Mouse (Mus musculus) thymus, postnatal 14 days (tissue): ENCODE results near the gene Btf3l4.
A peak's percentile ranks its signal among the peaks of the same experiment; 100 is the strongest.

Experiments used
- DNase-seq: peaks from one replicate; pipeline ENCODE4 v3.0.0; 2021

Gene Btf3l4

DNA sequence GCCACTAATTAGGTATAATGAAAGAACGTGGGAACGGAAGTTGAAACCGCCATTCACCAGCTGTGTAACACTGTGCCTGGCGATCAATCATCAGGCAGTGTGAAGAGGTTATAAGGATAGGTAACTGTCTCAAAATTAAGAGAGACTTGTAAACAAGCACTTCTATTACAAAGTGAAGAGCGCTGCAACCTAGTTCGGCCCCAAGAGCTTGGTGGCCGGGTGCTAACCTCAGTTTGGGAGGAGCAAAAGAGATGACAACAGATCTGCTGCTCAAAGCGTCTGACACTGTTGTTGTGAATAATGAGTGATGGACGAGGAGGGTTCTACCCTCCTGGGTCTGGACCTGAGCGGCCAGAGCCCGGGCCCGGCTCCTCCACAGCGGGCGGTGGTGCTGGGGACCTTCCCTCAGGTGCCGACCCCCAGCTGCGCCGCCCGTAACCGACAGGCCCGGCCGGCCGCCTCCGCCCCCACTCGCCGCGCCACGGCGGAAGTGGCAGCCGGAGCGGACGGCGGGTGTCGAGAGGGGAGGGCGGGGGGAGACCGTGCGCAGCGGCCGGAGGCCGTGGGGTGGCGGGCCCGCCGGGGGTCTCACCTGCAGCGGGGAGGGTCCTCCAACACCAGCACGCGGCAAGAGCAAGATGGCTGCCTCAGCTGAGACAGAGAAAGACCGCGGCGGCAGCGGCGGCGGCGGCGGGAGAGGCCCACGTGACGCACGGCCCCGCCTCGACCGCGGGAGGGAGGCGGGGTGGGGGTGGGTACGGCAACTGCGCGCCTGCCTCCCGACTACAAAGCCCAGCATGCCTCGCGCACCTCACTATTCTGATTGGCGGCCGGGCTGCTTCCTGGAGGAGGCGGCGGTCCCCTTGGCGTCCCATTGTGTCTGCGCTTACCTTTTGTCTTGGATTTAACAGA, at the start of gene Btf3l4:
Gene Btf3l4 (minus strand): TSS at position 699 of the 912 bp plus-strand sequence.
- DNase-seq: peak; percentile 92

DNA sequence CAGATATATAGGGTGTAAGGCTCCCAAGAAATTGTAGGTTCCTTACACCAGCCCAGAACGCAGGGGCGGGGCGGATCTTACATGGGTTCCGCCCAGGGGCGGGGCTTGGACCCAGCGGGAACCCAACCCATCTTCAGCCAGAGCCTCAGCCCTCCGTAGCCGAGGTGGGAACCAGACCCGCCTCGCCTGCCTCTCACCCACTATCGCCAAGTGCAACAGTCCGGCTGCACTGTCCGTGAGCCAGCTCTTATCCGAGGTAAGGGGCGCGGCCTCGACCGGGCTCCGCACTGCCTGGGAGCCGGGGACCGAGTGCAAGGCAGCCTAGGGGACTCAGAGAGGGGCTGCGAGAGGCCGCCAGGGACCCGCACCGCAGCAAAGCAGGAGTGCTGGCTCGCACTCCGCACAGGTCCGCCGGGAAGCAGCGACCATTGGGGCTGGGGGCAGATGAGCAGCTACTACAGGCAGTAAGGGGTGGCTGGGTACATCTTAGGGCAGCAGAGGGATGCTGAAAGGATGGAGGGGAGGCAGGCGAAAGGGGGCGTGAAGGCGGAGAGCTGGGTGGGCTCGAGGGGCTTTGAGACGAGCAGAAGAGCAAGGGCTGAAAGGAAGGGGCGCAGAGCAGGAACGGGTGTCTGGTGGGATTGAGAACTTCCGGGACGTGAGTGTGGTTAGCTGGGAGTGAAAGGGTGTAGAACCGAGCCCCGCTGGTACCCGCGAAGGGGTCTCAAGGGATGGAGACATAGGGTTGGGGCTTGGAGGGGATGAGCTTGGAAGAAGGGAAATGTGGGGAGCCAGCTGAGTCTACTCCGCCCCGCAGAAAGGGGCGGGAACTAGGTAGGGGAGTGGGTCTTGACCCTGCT, 45.8 kb upstream of the Btf3l4 start, which contains the start of gene Rab3b:
Gene Rab3b (plus strand): TSS at position 101 of the 860 bp plus-strand sequence.
- DNase-seq: peak; percentile 71

DNA sequence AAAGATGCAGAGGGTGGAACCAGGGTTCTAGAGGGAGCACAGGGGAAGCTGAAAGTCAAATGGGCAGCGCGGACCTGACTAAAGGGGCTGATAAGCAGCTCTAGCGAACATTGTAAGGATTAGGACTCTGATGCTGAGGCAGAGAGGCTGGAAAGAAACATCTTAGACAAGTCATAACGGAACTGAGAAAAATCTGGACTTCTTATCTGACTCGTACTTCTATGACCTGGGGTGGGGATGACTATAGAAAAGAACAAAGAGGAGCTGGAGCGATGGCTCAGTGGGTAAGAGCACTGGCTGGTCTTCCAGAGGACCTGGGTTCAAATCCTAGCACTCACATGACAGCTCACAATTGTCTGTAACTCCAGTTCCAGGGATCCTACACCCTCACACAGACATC, 44.5 kb upstream of the Btf3l4 start:
- DNase-seq: no peak

DNA sequence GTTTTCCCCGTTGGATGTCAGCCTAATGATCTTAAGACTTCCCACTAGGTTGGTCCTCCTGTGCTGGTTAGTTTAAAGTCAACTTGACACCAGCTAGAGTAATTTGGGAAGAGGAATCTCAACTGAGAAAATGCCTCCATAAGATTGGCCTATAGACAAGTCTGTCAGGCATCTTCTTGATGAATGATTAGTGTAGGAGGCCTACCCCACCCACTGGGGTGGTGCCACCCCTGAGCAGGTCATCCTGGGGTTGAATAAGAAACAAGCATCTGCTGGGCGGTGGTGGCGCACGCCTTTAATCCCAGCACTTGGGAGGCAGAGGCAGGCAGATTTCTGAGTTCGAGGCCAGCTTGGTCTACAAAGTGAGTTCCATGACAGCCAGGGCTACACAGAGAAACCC, 40.3 kb upstream of the Btf3l4 start:
- no peak for DNase-seq

DNA sequence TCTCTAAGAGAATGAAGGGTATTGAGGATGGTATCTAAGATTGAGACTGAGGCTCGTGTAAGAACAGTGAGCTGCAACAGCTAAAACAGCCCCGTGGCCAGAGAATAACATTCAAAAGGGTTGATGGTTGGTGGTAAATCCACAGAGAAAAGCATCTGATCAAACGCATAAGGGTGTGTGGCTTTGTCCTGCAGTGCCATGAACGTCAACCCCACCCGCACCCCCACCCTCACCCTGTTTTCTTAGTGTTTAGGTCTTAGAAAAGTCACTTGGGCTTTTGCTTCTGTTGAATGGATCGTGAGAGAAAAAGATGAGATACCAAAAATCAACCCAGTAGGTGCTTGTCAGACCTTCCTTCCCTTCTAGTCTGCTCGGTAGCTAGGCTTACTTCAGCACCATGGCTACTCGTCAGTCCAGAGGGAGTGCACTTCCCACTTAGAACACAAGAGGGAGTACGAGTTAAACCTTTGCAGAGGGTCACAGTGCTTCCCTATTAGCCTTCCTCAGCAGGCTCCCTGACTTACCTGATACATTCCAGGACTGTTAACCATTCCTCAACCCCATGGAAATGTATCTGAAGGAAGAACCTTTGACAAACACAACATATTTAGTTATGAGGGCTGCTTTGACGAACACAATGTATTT, 36.4 kb upstream of the Btf3l4 start:
- DNase-seq: peak; percentile 78

DNA sequence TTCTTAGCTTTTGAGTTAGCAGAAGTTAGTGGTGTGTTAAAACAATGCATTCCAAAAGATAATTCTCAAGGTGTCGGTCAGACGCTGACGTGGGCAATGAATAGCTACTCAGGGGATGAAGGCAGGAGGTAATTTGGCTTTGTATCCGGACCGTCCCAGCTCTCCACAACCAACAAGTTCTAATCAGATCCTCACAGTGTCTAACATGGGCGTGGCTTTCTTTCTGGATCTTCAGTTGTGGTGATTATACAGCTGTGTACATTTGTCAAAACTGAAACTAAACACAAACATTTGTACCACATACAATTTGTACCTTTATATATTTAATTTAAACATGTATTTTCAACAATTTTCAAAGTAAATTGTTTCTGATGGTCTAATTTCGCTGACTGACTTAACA, 33.4 kb upstream of the Btf3l4 start:
- DNase-seq: no peak

DNA sequence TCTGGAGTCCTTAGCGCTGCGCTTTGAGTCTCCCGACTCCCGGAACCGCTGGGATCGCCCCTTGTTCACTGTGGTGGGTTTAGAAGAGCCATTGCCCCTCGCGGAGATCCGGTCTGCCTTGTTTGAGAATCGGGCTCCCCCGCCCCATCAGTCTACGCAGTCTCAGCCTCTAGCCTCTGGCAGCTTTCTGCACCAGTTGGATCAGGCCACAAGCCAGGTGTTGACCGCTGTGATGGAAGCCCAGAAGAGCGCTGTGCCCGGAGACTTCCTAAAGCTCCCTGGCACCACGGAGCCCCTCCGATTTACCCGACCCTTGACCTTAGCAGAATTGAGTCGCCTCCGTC, 15.1 kb upstream of the Btf3l4 start, which contains the start of gene A730015C16Rik:
Gene A730015C16Rik (minus strand): TSS at position 115 of the 344 bp plus-strand sequence.
- DNase-seq: no peak

DNA sequence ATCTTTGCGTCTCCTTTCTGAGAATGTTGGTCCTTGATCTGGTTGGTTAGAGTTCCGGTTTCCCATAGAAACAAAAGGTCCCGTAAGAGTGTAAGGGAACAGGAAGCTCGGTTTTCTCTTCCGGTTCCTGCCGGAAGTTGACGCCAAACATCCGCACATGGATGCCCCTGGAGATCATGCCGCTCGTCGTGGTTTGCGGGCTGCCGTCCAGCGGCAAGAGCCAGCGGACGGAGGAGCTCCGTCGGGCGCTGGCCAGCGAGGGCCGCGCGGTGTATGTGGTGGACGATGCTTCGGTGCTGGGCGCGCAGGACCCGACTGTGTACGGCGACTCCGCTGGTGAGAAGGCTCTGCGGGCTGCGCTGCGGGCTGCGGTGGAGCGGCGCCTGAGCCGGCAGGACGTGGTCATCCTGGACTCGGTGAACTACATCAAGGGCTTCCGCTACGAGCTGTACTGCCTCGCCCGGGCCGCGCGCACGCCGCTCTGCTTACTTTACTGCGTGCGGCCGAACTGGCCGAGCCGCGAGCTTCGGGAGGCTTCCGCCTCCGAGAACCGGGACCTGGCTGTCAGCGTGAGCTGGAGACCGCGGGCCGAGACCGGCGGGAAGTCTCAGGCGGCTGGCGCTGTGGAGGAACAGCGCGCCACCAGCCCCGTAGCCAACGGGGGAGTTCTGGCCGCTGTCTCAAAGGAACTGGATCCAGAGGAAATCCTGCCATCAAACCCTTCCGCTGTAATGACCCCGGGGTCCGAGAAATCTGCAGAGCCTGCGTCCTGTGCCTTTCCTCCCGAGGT, 14.5 kb upstream of the Btf3l4 start, which contains the start of gene Kti12:
Gene Kti12 (plus strand): TSS at position 71 of the 790 bp plus-strand sequence.
- DNase-seq: peak; percentile 77

DNA sequence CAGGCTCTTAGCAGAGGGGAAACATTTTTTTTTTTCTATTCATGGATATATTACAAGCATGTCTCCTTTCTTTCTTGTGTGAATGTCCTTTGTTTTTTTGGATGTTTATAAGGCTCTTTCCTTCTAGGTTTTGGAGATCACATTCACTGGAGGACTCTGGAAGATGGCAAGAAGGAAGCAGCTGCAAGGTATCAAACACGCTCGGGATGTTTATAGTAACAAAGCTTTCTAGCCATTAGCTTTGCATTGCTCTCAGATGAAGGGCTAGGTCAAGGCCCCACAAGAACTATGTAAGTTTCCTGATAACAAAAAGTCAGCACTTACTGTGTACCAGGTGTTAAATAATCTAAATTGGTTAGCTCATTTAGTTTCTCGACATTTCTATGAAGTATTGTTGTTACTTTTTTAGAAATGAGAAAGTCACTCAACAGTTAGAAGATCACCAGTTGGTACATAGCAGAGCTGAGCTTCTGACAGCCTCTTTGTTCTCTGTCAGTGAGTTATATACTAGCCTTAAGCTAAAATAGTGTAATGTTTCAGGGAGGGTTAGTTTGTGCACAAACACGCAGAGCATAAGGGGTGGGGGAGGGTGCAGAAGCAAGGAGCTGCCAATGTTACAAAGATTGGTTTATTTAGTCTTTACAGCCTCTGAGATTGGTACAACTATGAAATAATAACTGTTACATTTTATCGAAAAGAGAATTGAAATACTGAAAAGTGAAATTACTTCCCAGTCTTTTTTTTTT, 12.6 kb upstream of the Btf3l4 start:
- no peak for DNase-seq

DNA sequence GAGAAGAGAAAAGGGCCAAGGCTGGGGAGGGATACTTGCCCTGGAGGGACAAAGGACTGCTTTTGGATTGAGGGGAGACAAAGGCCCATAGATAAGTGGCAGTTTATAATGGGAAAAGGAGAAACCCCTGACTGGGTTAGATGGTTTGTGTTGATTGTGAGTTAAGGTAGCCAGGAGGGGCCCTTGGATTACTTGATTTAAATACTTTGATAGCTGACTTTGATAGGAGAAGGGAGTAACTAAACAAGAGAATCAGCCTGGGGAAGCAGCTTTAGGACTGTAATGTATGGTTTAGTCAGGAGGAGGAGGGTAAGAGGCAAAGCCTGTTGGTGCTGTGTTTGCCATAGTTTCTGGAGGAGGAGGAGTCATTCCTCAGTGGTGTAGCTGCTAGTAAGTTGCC, 9.9 kb upstream of the Btf3l4 start:
- no peak for DNase-seq

DNA sequence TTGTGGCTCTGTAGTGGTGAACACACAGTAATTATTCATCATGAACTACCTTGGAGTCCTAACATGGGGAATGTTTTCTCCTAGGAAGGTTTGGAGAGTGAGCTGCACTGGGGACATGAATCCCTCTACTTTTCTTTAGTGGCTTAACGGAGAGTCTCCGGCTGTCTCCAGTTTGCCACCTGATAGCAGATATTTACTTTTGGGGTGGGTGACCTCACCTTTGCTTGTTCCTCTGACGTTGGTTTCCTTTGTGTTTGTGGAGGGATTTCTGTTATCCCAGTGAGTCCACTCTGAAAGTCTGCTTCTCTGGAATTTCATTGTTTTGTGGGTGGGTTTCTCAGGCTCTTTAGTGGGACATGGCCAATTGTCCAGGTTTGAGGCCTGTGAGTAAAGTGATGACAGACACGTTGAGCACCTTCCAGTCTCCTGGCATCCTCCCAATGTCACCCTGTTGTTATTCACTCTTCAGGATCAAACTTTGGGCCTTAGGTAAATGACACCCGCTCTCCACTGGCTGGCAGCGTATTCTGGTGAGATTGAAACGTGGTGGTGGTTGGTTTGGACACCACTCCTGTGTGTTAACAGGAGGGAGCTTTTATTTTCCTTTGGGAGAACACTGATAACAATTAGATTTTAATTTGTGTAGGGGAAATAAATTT, 8.6 kb upstream of the Btf3l4 start:
- no peak for DNase-seq

DNA sequence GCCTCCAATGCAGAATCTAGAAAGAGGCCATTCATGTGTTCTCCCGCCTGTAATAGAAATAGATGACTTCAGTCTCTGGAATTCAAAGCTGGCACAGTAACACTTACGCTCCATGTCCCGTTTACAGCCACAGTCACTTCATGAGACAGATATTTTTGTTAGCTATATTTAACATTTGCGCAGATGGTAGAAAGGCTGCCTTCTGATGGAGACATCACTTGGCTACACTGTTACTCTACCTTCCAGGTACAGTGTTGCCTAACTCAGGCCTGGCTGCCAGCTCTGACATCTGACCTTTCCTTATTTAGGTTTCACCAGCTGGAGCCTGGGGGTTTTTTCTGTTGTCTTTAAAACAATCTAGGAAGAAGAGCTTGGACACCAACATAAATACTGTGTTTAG, 4.6 kb upstream of the Btf3l4 start:
- no peak for DNase-seq

DNA sequence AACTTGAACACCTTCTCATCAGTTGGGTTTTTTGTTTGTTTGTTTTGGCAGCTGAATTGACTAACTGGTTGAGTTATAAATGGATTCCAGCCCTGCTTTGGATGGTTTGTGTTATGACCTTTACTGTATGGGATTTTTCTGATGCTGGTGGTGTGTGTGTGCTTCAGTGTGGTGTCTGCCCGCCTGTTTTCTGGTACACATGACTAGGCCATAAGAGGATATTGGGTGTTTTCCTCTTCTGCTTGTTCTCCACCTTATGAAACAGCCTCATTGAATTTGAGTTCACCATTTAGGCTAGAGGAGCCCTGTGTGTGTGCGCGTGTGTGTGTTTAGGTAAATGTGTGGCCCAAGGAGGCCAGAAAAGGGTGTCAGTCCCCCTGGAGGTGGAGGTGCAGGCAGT, 2.1 kb upstream of the Btf3l4 start:
- DNase-seq: peak; percentile 11

DNA sequence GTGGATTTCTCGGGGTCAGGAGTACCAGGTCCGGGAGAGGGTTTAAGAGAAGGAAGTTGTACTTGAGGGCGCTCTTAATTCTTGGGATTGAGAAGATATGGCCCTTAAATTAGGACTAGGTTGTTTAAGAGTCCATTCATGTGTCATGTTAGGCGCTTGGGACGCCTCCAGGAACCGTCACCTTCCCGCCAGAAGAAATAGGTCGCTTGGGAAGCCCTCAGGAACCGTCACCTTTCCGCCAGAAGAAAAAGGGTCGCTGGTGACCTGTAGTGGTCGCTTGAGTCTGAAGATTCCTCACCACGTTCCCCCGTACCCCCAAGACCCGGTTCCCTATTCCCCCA, 1.5 kb upstream of the Btf3l4 start:
- DNase-seq: peak; percentile 30

DNA sequence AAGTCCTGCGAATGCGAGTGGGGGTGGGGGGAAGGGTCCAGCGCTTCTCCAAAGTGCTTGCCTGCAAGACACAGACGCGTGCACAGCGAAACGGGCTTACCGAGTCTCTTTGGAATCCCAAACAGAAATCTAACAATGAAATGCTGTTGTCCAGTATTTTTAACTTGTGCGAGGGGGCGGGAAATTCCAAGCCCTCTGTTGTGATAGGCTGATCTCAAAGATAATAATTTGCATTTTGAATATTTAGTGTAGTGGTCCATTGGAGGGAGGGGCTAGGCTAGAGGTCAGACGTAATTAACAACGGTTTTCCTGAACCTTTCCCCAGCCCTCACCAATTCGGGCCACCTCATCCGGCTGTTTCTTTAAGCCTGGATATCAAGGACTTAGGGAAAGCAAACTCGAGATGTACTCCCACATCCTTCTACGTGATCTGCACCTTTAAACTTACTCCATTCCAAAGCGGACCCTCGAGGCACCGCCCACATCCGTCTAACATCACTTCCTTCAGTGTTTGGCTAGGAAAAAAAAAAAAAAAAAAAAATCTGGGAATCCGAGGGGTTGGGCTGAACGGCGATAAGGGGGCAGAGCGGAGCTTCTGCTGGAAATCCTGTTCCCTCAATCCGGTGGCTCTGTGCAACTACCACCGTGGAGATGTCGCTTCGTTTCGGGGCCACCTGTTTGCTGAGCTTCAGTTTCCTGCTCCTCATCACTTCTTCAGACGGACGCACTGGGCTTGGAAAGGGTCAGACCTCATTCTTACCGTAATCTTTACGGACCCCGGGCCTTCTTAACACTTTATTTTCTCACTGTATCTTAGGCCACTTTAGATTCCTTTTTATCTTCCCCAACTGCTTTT, 929 bp upstream of the Btf3l4 start, which contains the start of gene Txndc12:
Gene Txndc12 (plus strand): TSS at position 487 of the 856 bp plus-strand sequence.
- peak; percentile 82 for DNase-seq

DNA sequence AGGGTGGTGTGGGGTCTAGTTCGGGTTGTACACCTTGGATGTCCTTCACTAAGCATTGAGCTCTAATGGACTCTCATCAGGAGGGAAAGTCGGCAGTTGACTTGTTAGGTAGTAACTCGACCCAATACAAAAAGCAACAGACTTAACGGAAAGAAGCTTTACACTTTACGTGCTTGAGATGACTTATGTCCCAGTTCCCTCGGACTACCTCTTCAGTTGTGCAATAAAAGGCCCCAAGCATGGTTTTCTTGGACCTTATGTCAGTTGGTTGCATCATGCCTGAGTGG, 357 bp upstream of the Btf3l4 start:
- DNase-seq: no peak

DNA sequence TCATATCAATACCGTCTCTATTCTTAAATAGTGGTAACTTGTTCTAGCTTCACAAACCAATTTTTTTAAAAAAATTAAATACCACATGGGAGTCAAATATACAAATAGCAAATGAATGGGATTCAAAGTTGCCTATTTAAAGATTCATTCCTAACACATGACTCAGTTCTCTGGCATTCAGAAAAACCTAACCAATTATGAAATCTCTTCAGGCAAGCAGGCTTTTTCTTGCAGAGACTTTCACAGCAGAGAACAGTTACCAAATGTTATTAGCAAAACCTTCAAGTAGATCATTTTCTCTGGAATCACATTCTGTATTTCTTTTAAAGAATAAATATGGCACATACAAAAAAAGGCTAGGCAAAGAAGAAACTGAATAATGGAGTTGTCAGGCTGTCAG, 2.7 kb downstream of the Btf3l4 start:
- DNase-seq: no peak

DNA sequence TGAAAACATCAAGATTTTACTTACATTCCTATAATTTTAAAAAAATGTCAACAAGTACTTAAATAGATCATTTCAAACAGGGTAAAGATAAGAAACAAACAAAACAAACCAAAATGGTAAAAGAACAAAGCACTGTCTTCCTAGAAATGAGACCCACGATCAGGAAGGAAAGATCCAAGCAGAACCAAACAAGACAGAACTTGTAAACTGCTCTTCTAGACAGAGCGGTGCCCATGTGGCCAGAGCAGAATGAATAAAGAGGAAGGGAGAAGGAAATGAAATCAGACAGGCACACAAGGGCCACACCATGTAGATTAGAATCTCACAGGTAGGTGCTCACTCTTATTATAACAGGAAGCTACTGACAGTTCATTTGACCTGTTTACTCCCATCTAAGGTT, 6.8 kb downstream of the Btf3l4 start:
- DNase-seq: no peak

DNA sequence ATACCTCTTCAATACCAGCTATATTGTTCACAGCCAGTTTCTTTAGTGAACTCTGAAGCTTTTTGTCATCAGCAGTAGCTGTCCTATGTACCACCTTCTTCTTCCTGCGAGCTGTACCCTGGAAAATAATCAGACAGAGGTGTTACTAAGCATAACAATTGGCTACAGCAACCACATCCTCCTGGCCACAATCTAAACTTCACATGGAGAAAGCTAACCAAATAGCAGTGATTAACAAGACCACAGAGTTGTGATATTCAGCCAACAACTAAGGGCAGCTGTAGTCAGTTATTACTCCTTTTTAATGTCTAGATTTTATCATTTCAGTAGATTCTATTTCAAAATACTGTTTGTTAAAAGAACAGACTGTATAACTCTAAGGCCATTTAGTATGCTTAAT, 7.3 kb downstream of the Btf3l4 start:
- DNase-seq: no peak

DNA sequence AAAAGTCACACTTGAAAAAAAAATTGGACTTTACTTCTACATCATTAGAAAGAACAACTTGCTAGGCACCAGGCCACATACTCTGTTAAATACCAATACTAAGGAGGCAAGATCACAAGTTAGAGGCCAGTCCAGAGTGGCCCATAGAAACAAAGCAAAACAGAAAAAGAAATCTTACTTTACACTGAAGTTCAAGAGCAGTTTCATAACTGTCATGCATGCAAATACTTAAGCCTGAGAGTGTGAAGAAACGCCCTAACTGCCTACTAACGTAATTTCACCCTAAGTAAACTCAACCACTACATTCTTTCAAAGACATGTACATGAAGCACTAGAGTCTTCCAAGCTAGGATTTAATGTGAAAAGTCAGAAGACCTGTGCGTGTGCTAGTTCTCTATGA, 7.7 kb downstream of the Btf3l4 start:
- DNase-seq: no peak
